Mouse (Mus musculus) liver, adult 2 months (tissue): ENCODE measurements at regions not wholly inside any gene's neighbourhood (a gene's known extent, or its start where the extent isn't known, plus 50 kb on each side); places are given as distances from the start of the nearest gene placed in this dataset.

Experiments
- DNase-seq: peaks from one replicate; pipeline ENCODE4 v3.0.0-alpha.2; 2011; ENCODE audit warnings: low read depth, low spot score; ENCODE audit errors: extremely low read depth
- H3K27ac ChIP-seq: fragments of 200-500 bp; replicated peaks from 2 replicates; pipeline ENCODE4 v1.5.1; 2012; ENCODE audit warnings: low read depth, mild to moderate bottlenecking, control low read depth, inconsistent platforms, low read length; ENCODE audit not compliant: insufficient read depth
- H3K27me3 ChIP-seq: fragments of 200-500 bp; 2 replicates; pipeline ENCODE4 v1.6.1; 2012; ENCODE audit warnings: mild to moderate bottlenecking, moderate library complexity, low read length, inconsistent platforms; ENCODE audit not compliant: control insufficient read depth, insufficient read depth
- H3K36me3 ChIP-seq: fragments of 200-500 bp; 2 replicates; pipeline ENCODE4 v1.6.1; 2012; ENCODE audit warnings: low read length, inconsistent platforms; ENCODE audit not compliant: control insufficient read depth, insufficient read depth
- H3K4me1 ChIP-seq: fragments of 200-500 bp; 2 replicates; pipeline ENCODE4 v1.6.1; 2011; ENCODE audit warnings: low read length; ENCODE audit not compliant: control insufficient read depth, insufficient read depth
- H3K4me3 ChIP-seq: fragments of 200-500 bp; 2 replicates; pipeline ENCODE4 v1.5.1; 2011; ENCODE audit warnings: low read depth, mild to moderate bottlenecking, control low read depth, low read length, moderate library complexity; ENCODE audit not compliant: insufficient read depth
- H3K79me2 ChIP-seq: fragments of 200-500 bp; 2 replicates; pipeline ENCODE4 v1.6.1; 2012; ENCODE audit warnings: inconsistent platforms, mild to moderate bottlenecking, low read length, moderate library complexity; ENCODE audit not compliant: control insufficient read depth, insufficient read depth
- H3K9ac ChIP-seq: fragments of 200-500 bp; 2 replicates; pipeline ENCODE4 v1.6.1; 2012; ENCODE audit warnings: low read depth, mild to moderate bottlenecking, control low read depth, inconsistent platforms, low read length
- CTCF ChIP-seq: fragments of 200-500 bp; IDR thresholded peaks from 2 replicates; pipeline ENCODE4 v1.5.1; 2011; ENCODE audit warnings: low read depth, low read length, control low read depth
- POLR2A ChIP-seq: fragments of 200-500 bp; IDR thresholded peaks from 2 replicates; pipeline ENCODE4 v1.6.1; 2011; ENCODE audit warnings: low read length, control low read depth; ENCODE audit not compliant: insufficient read depth; ENCODE audit errors: extremely low read depth
- WGBS: fragments of 180-500 bp; shearing (Covaris S2); methylation state at CpG from one replicate; pipeline ENCODE4 v1.1.7; 2018; 5-methylcytosine and 5-hydroxymethylcytosine counted together

DNA sequence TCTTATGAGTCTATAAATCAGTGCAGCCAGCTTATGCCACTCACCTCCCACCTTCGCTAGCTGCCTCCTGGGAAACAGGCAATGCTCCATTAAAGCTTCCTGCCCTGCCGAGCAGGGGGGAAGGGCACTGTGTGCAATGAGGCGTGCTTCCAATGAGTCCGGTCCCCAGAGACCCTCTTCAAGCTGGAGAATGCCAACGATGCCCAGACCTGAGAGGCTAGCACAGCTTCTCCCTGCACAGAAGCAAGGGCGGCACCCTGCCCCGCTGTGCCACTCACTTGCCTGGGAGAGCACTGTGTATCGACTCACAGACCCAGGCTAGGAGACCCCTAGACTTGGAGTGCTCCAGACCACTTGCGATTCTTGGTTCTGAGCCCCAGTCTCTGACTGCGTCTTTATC is 188.3 kb downstream of the Pdcd6ip start:
- WGBS = 80% methylated on average over 10 of the region's 10 CpGs
- Histone ChIP-seq H3K4me1 (no peaks in the 10 kb centered on the region), H3K4me3 (no peak overlapping the region), H3K79me2 (no peaks in the 10 kb centered on the region), H3K27me3 (no peaks in the 10 kb centered on the region), H3K9ac (no peak overlapping the region), H3K27ac (no peak overlapping the region), H3K36me3 (no peaks in the 10 kb centered on the region)
- DNase-seq = no peak
- TF ChIP-seq CTCF (no peak), POLR2A (no peak)

DNA sequence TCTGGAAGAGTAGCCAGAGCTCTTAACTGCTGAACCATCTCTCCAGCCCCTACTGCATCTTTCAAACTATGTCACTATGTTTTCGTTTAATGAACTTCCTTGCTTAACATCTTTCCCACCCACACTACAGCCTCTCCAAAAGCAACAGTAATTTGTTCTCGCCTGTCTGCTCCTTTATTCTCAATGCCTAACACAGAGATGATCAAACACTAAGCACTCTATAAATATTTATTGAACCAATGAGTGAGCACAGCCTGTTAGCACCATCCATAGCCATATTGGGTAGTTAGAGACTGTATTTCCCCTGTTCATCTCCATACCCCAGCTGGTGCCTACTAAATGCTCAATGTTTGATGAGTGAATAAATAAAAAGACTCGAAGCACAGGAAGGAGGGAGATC is 189.6 kb downstream of the Pdcd6ip start:
- WGBS = 62% methylated on average over 3 of the region's 3 CpGs
- no peaks in the 10 kb centered on the region for H3K4me1 ChIP-seq
- DNase-seq = no peak

DNA sequence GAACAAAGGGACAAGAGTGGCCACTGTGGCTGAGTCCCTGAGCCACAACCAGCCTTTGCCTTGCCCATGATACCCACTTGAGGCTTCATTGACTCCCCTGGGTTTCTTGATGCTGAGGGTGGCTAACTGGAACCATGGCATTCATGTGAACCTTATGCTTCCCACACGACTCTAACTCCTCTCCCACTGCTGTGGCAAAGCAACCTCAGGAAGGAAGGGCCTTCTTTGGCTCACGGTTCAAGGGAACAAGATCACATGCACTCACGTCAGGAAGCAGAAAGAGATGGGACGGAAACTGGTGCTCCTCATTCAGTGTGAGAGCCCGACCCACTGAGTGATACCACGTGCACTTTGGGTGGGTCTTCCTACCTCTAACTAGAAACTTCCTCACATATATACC is 190.3 kb downstream of the Pdcd6ip start:
- no peak for TF ChIP-seq POLR2A
- 81% methylated on average over 6 of the region's 6 CpGs for WGBS

More for the DNA sequence above, 189.6 kb downstream of the Pdcd6ip start:
- Histone ChIP-seq H3K4me3 (no peak overlapping the region), H3K36me3 (no peaks in the 10 kb centered on the region), H3K27me3 (no peaks in the 10 kb centered on the region), H3K27ac (no peak overlapping the region), H3K79me2 (no peaks in the 10 kb centered on the region), H3K9ac (no peak overlapping the region)
- no peak for TF ChIP-seq CTCF
- no peak for TF ChIP-seq POLR2A

DNA sequence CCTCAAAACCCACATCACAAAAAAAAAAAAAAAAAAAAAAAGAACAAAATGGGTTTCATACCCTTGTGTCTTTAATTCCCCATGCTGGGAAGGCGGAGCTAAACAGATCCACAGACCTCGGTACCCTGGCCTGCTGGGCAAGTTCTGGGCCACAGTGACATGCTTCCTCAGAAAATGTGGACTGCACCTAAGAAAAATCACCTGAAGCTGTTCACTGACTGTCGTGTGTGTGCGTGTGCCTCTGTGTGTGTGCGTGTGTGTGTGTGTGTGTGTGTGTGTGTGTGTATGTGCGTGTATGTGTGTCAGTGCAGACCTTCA is 192.4 kb downstream of the Pdcd6ip start:
- no peak for DNase-seq
- Histone ChIP-seq H3K27ac (no peak overlapping the region), H3K27me3 (no peaks in the 10 kb centered on the region), H3K36me3 (no peaks in the 10 kb centered on the region), H3K9ac (no peak overlapping the region), H3K79me2 (no peaks in the 10 kb centered on the region), H3K4me3 (no peak overlapping the region), H3K4me1 (no peaks in the 10 kb centered on the region)
- WGBS = 82% methylated on average over 6 of the region's 6 CpGs
- TF ChIP-seq POLR2A (no peak), CTCF (no peak)

More for the DNA sequence above, 190.3 kb downstream of the Pdcd6ip start:
- Histone ChIP-seq H3K27ac (no peak overlapping the region), H3K79me2 (no peaks in the 10 kb centered on the region), H3K36me3 (no peaks in the 10 kb centered on the region), H3K9ac (no peak overlapping the region), H3K4me1 (no peaks in the 10 kb centered on the region), H3K4me3 (no peak overlapping the region), H3K27me3 (no peaks in the 10 kb centered on the region)
- no peak for DNase-seq

DNA sequence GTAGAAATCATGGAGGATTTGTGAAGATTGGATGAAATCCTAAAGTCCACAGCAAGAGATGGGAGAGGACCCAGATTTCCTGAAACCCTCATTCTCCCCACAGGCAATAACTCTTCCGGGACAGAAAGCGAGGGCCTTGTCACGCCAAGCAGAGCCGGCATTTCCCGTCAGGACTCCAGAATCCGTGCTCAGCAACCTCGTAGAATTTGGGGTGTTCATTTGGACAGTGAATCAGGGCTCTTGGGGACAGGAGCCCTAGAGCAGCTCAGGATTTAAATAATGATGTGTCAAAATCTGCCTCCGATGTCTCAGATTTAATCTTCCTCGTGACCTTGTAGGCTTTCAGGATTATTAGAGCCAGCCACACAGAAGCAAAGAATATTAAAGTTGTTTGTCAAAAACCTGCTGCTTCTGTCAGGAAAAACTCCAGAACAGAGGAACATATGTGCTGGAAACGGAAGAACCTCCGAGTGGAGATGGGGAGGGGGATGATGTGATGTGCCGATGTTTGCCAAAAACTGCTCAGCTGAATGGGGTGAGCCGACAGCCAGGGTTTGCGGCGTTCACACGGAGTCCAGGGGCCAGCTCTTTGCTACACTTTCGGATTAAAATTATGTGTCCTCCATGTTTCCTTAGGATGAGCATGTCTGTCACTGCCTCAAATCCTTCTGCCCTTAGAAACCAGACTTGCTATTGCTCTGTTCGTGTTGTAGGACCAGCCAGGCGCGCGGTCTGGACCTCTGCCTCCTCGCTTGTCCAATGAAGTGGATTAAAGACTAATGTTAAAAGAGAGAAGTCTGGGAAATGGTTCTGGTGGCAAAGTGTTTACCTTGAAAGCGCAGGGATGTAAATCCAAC is 193.0 kb downstream of the Pdcd6ip start:
- H3K79me2 ChIP-seq = no peaks in the 10 kb centered on the region
- H3K9ac ChIP-seq = no peak overlapping the region
- no peak overlapping the region for H3K4me3 ChIP-seq
- H3K36me3 ChIP-seq = no peaks in the 10 kb centered on the region
- no peaks in the 10 kb centered on the region for H3K27me3 ChIP-seq
- no peak for TF ChIP-seq CTCF
- TF ChIP-seq POLR2A = no peak
- whole genome bisulfite sequencing = 85% methylated on average over 23 of the region's 23 CpGs
- DNase-seq = no peak
- H3K4me1 ChIP-seq = no peaks in the 10 kb centered on the region
- no peak overlapping the region for H3K27ac ChIP-seq

DNA sequence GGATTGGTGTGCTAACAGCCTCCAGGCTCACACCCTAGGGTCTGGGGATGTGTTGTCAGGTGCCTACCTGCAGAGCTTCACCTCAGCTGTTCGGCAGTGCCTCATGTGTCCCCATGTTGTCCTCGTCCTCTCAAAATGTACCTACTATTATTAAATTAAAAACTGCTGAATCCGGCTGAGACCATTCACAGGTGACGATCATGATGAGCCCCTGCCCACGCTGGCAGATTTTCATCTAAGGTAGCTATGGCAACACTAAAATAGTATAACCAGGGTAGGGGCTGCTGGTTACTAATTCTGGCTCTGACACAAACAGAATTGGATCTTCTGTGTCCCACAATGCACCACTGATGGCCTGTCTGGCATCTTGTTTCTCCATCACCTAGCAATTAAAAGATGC is 196.8 kb downstream of the Pdcd6ip start:
- H3K4me1 ChIP-seq = no peaks in the 10 kb centered on the region
- no peaks in the 10 kb centered on the region for H3K36me3 ChIP-seq
- H3K27ac ChIP-seq = no peak overlapping the region
- no peaks in the 10 kb centered on the region for H3K27me3 ChIP-seq
- WGBS = 79% methylated on average over 5 of the region's 5 CpGs
- TF ChIP-seq CTCF (no peak), POLR2A (no peak)
- H3K79me2 ChIP-seq = no peaks in the 10 kb centered on the region
- no peak for DNase-seq
- no peak overlapping the region for H3K9ac ChIP-seq
- no peak overlapping the region for H3K4me3 ChIP-seq
